In genomic region chr14:27063338-27063737, GRCm38 (mm10) we compare ENCODE assay signal across 20 mouse cellular contexts. TPM values are rescaled to one million over a fixed set of nuclear protein-coding genes. Genes with fewer than 3 reads are reported as not detected.
DNase-seq lines count a peak whose midpoint lies in the region; ATAC-seq and TF ChIP-seq lines count a peak whose summit lies in the region.
"Had no signal": no experiment of that assay in that cellular context is flagged by ENCODE, and none has a peak within 500 bp of the region (broad histone marks: within the 10 kb centered on the region; RNA-seq: fewer than 3 reads in every experiment).

No protein-coding gene starts in this region.

- no peaks in the 10 kb centered on the region for H3K79me2 ChIP-seq in CH12.LX (replicated peaks; ENCODE audit: control insufficient read depth, extremely low read depth, insufficient read depth, poor library complexity, severe bottlenecking)

- in situ Hi-C loops in CH12.LX (cut with MboI; ENCODE audit: low pct_ligation_motif_present, low pct_unique_long_range_greater_than_20kb, low sequenced_read_pairs): no loop called here

- WGBS in embryonic facial prominence, embryonic 10.5 days: 44% methylated on average over 1 of the region's 1 CpGs
- WGBS in limb, embryonic 10.5 days: 64% methylated on average over 1 of the region's 1 CpGs
- 95% methylated on average over 1 of the region's 1 CpGs for WGBS in liver, postnatal 0 days (ENCODE audit: insufficient replicate concordance)

- no peak overlapping the region for H3K4me3 ChIP-seq in CH12.LX (replicated peaks in 1 of 3; ENCODE audit: low read depth in 2 of 3, low read length in 2 of 3, poor library complexity in 1 of 3)
- no peak overlapping the region for H3K4me3 ChIP-seq in embryonic facial prominence, embryonic 10.5 days
- H3K4me3 ChIP-seq in limb, embryonic 10.5 days: no peak overlapping the region
- no peak overlapping the region for H3K4me3 ChIP-seq in liver, postnatal 0 days (ENCODE audit: low read depth, low read length)
- H3K4me3 ChIP-seq: forebrain, embryonic 13.5 days; forebrain, embryonic 15.5 days had no signal

- dilution Hi-C loops in CH12.LX (cut with MboI; ENCODE audit: extremely low pct_ligation_motif_present, extremely low pct_unique_long_range_greater_than_20kb, low sequenced_read_pairs): no loop called here

- H3K9ac ChIP-seq in CH12.LX (ENCODE audit: insufficient read depth, low read depth): no peak overlapping the region
- no peak overlapping the region for H3K9ac ChIP-seq in liver, postnatal 0 days (replicated peaks)
- H3K9ac ChIP-seq: forebrain, embryonic 13.5 days; forebrain, embryonic 15.5 days; forebrain, postnatal 0 days had no signal

- no peak for TF ChIP-seq CTCF in CH12.LX (conservative IDR thresholded peaks at IDR 0.05 in 1 of 2, IDR thresholded peaks at IDR 0.05 in 1 of 2; ENCODE audit: low read depth in 2 of 2, low read length in 2 of 2)
- TF ChIP-seq CTCF in liver, postnatal 0 days (IDR thresholded peaks at IDR 0.05; ENCODE audit: low read depth): no peak

- peak; percentile 60 for TF ChIP-seq EP300 in CH12.LX (IDR thresholded peaks at IDR 0.05; ENCODE audit: low read length)
- TF ChIP-seq EP300 in liver, postnatal 0 days (IDR thresholded peaks at IDR 0.05; ENCODE audit: low read depth): no peak

- no peak for TF ChIP-seq RAD21 in CH12.LX (IDR thresholded peaks at IDR 0.05; ENCODE audit: low read depth, low read length)

- DNase-seq in CH12.LX (ENCODE audit: extremely low read depth): no peak
- no peak for DNase-seq in embryonic facial prominence, embryonic 10.5 days (ENCODE audit: low spot score)
- DNase-seq in limb, embryonic 10.5 days (ENCODE audit: low spot score): no peak
- DNase-seq in thymus, postnatal 4 days: no peak
- no peak for DNase-seq in liver, postnatal 0 days
- no peak for DNase-seq in left cerebral cortex, postnatal 36 days (ENCODE audit: low spot score in 2 of 2)
- DNase-seq: adrenal gland, adult 8-10 months; adrenal gland, postnatal 14 days; adrenal gland, postnatal 36 days; cerebellum, adult 11-12 months; cerebellum, adult 2 months; cerebellum, adult 9-10 months; cerebellum, postnatal 10 days; cerebellum, postnatal 25 days; forebrain, postnatal 0 days had no signal

- no peaks in the 10 kb centered on the region for H3K27me3 ChIP-seq in CH12.LX (replicated peaks)
- H3K27me3 ChIP-seq in embryonic facial prominence, embryonic 10.5 days (replicated peaks; ENCODE audit: low read depth, poor library complexity, severe bottlenecking): no peaks in the 10 kb centered on the region
- no peaks in the 10 kb centered on the region for H3K27me3 ChIP-seq in limb, embryonic 10.5 days (ENCODE audit: low read depth, poor library complexity, severe bottlenecking)
- H3K27me3 ChIP-seq in liver, postnatal 0 days (ENCODE audit: insufficient read depth, low read length): 0 out of 2 replicates have a peak, but pooled peaks cover 2% of the 10 kb centered on the region
- H3K27me3 ChIP-seq: forebrain, embryonic 13.5 days; forebrain, embryonic 15.5 days; Patski had no signal

- no peak for ATAC-seq in liver, postnatal 0 days
- ATAC-seq: activated CD4-positive, CD25-positive, alpha-beta regulatory T cell, adult 4 months; forebrain, embryonic 13.5 days; forebrain, embryonic 15.5 days; forebrain, postnatal 0 days; Patski had no signal

- no peak overlapping the region for H3K27ac ChIP-seq in CH12.LX (ENCODE audit: insufficient read depth, low read depth)
- H3K27ac ChIP-seq in embryonic facial prominence, embryonic 10.5 days (replicated peaks): peak overlapping the region; percentile 52
- peak overlapping the region; percentile 61 for H3K27ac ChIP-seq in limb, embryonic 10.5 days
- no peak overlapping the region for H3K27ac ChIP-seq in liver, postnatal 0 days (ENCODE audit: low read depth)
- H3K27ac ChIP-seq: forebrain, embryonic 13.5 days; forebrain, embryonic 15.5 days had no signal

- no peaks in the 10 kb centered on the region for H3K9me3 ChIP-seq in CH12.LX (replicated peaks; ENCODE audit: low read length)
- no peaks in the 10 kb centered on the region for H3K9me3 ChIP-seq in embryonic facial prominence, embryonic 10.5 days
- no peaks in the 10 kb centered on the region for H3K9me3 ChIP-seq in limb, embryonic 10.5 days (replicated peaks)
- H3K9me3 ChIP-seq in liver, postnatal 0 days (ENCODE audit: low read length): no peaks in the 10 kb centered on the region
- H3K9me3 ChIP-seq: forebrain, embryonic 13.5 days; forebrain, embryonic 15.5 days; G1E had no signal

- no peaks in the 10 kb centered on the region for H3K36me3 ChIP-seq in CH12.LX (replicated peaks in 1 of 2; ENCODE audit: control insufficient read depth in 1 of 2, insufficient read depth in 1 of 2, low read length in 1 of 2)
- H3K36me3 ChIP-seq in embryonic facial prominence, embryonic 10.5 days (replicated peaks): 0 out of 2 replicates have a peak, but pooled peaks cover 5% of the 10 kb centered on the region
- peaks cover 26% of the 10 kb centered on the region; the same call in 1 of the 2 replicates for H3K36me3 ChIP-seq in limb, embryonic 10.5 days
- no peaks in the 10 kb centered on the region for H3K36me3 ChIP-seq in liver, postnatal 0 days (replicated peaks; ENCODE audit: insufficient read depth, low read length)
- H3K36me3 ChIP-seq: forebrain, embryonic 15.5 days; G1E had no signal

- no peak for TF ChIP-seq POLR2A in CH12.LX (IDR thresholded peaks at IDR 0.05; ENCODE audit: low read depth, low read length)

- H3K4me1 ChIP-seq in CH12.LX (ENCODE audit: control insufficient read depth in 1 of 2, insufficient read depth in 2 of 2): peaks cover 0 to 7% of the 10 kb centered on the region in 2 experiments; a peak in 2 of 4 replicates
- H3K4me1 ChIP-seq in embryonic facial prominence, embryonic 10.5 days: peaks cover 90% of the 10 kb centered on the region
- H3K4me1 ChIP-seq in limb, embryonic 10.5 days: peaks cover 86% of the 10 kb centered on the region
- no peaks in the 10 kb centered on the region for H3K4me1 ChIP-seq in liver, postnatal 0 days (ENCODE audit: insufficient read depth)

- intact Hi-C loops in left cerebral cortex, postnatal 36 days (cut with DNase I): no loop called here

- H3K4me2 ChIP-seq in CH12.LX (ENCODE audit: insufficient read depth, low read depth, poor library complexity, severe bottlenecking): no peak overlapping the region
- no peak overlapping the region for H3K4me2 ChIP-seq in liver, postnatal 0 days (ENCODE audit: low read depth, low read length)
- H3K4me2 ChIP-seq: forebrain, embryonic 13.5 days; forebrain, embryonic 15.5 days had no signal

TF ChIP-seq in CH12.LX, 34 proteins besides CTCF, POLR2A, EP300 and RAD21:
- TF ChIP-seq MXI1 (IDR thresholded peaks at IDR 0.05; ENCODE audit: low read depth, low read length) (no peak), BHLHE40 (IDR thresholded peaks at IDR 0.05; ENCODE audit: low read depth, low read length) (0 out of 2 replicates have a peak, but pooled peaks have one; percentile 23), SMC3 (IDR thresholded peaks at IDR 0.05; ENCODE audit: low read depth, low read length) (no peak), UBTF (IDR thresholded peaks at IDR 0.05; ENCODE audit: low read depth, low read length) (no peak), RCOR1 (conservative IDR thresholded peaks at IDR 0.05; ENCODE audit: low read depth, low read length) (no peak), CHD1 (IDR thresholded peaks at IDR 0.05; ENCODE audit: low read depth, low read length) (no peak), ELF1 (IDR thresholded peaks at IDR 0.05; ENCODE audit: low read depth, low read length) (no peak), IRF4 (IDR thresholded peaks at IDR 0.05; ENCODE audit: low read depth, low read length) (peak; percentile 69; the same call in 1 of the 2 replicates), JUND (conservative IDR thresholded peaks at IDR 0.05; ENCODE audit: low read depth, low read length) (peak; percentile 66; the same call in 1 of the 2 replicates), ZNF384 (IDR thresholded peaks at IDR 0.05; ENCODE audit: low read depth, low read length) (peak; percentile 89), MYC (IDR thresholded peaks at IDR 0.05; ENCODE audit: low read depth, low read length) (no peak)

RNA-seq across cellular contexts. Expression of gene Il17rd, which starts 24.6 kb away (rescaled TPM):
- total RNA-seq in CH12.LX (2012; rRNA removed) (0.04 TPM in 2 replicates), CH12.LX (2014; rRNA removed) (0.03 and 0.08 TPM in 2 replicates)
- 0.04 and 0.09 TPM in 2 replicates for polyA plus RNA-seq in CH12.LX (2012; ENCODE audit: insufficient read length, low read depth)
- 9.6 and 10.1 TPM in 2 replicates for polyA plus RNA-seq in embryonic facial prominence, embryonic 10.5 days (2016; fragmentation: Nextera tagmentation; extraction: Ambion mirVana)
- 17.4 and 18.2 TPM in 2 replicates for polyA plus RNA-seq in limb, embryonic 10.5 days (2016; fragmentation: Nextera tagmentation; extraction: Ambion mirVana)
- 0.11 and 0.12 TPM in 2 replicates for polyA plus RNA-seq in liver, postnatal 0 days (2015; fragmentation: Nextera tagmentation; extraction: Ambion mirVana)
- total RNA-seq in left cerebral cortex, postnatal 36 days (2021): 1 to 10 TPM; 2.1 to 2.3 TPM
- polyA plus RNA-seq: G1E had no signal

RNA-seq across cellular contexts. Expression of gene Arhgef3, which starts 51.4 kb away (rescaled TPM):
- total RNA-seq in CH12.LX (2012; rRNA removed) (0.51 and 0.67 TPM in 2 replicates), CH12.LX (2014; rRNA removed) (0.62 and 0.89 TPM in 2 replicates)
- polyA plus RNA-seq in CH12.LX (2012; ENCODE audit: insufficient read length, low read depth): 0.61 and 0.64 TPM in 2 replicates
- 3.8 and 4.0 TPM in 2 replicates for polyA plus RNA-seq in embryonic facial prominence, embryonic 10.5 days (2016; fragmentation: Nextera tagmentation; extraction: Ambion mirVana)
- 4.4 and 8.4 TPM in 2 replicates for polyA plus RNA-seq in limb, embryonic 10.5 days (2016; fragmentation: Nextera tagmentation; extraction: Ambion mirVana)
- 7.7 and 11.4 TPM in 2 replicates for polyA plus RNA-seq in liver, postnatal 0 days (2015; fragmentation: Nextera tagmentation; extraction: Ambion mirVana)
- total RNA-seq in left cerebral cortex, postnatal 36 days (2021): 10 to 100 TPM; 66.5 to 67.7 TPM

Comparison
In these comparisons a context has a peak if more than half of its experiments do, and no peak if none do; other contexts are left out.
1. H3K27ac ChIP-seq: peak in embryonic facial prominence, embryonic 10.5 days (single experiment) and limb, embryonic 10.5 days (single experiment); none in CH12.LX (single experiment) and liver, postnatal 0 days (single experiment).